Mouse (Mus musculus): ENCODE measurements at regions not wholly inside any gene's neighbourhood (a gene's known extent, or its start where the extent isn't known, plus 50 kb on each side); places are given as distances from the start of the nearest gene placed in this dataset.

DNA sequence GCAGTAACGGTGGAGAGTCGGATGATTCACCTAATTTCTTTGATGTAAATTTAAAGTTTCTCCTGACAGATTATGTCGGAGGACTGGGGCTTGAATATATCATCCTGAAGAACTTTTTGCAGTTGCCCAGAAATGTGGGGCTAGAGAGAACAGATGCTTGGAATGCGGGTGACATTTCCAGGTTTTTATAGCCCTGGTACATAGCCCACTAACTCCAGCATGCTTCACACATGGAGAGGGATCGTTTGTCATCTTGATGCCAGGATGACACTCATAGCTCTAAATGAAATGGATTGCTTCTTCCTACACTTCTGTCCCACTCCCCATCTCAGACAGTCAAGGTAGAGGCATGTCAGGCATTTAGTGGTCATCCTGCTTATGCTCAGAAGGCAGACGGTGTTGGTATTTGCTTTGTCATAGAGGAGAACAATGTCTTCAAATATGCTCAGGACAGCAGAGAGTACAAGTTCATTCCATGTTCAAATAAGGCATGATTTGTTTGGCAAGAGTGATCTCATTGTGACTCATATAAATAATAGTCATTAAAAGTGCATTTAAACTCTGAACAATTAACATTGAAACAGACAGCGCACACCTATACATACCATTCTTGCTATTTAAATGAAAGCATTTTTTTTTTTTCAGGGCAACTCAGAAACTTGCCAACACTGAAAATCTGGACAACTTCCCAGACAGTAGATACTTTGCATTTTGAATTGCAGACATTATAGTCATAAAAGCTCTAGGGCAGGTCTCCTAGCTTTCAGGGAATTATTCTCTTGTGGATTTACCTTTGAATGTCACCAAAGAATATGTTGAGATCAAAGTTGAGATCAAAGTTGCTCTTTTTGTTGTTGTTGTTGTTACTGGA, 171.7 kb upstream of the Ptbp2 start:
- no peaks in the 10 kb centered on the region for H3K27me3 ChIP-seq (ENCODE audit: control insufficient read depth, insufficient read depth, insufficient read length)
- H3K4me2 ChIP-seq (ENCODE audit: low read depth): peak overlapping the region; percentile 12
- no peak for TF ChIP-seq MYOD1 (IDR thresholded peaks at IDR 0.05; ENCODE audit: control insufficient read depth in 1 of 3, insufficient read length in 2 of 3, low read depth in 2 of 3)
- TF ChIP-seq SRF (IDR thresholded peaks at IDR 0.05; ENCODE audit: control insufficient read depth, insufficient read length, low read depth): no peak
- no peak for TF ChIP-seq E2F4 (IDR thresholded peaks at IDR 0.05; ENCODE audit: insufficient read depth)
- no peak for TF ChIP-seq CEBPB (IDR thresholded peaks at IDR 0.05; ENCODE audit: insufficient read depth, poor library complexity, severe bottlenecking)
- no peak for TF ChIP-seq REST (IDR thresholded peaks at IDR 0.05; ENCODE audit: insufficient read depth, insufficient read length)
- no peak for TF ChIP-seq POLR2A (IDR thresholded peaks at IDR 0.05; ENCODE audit: insufficient read length, low read depth)
- no peak for TF ChIP-seq MAX (IDR thresholded peaks at IDR 0.05; ENCODE audit: low read depth)
- no peak for TF ChIP-seq TCF3 (IDR thresholded peaks at IDR 0.05; ENCODE audit: insufficient read length, low read depth)
- no peak for TF ChIP-seq MYOG (IDR thresholded peaks at IDR 0.05; ENCODE audit: control insufficient read depth in 1 of 3, insufficient read depth in 1 of 3, insufficient read length in 2 of 3, low read depth in 2 of 3)
- no peak for TF ChIP-seq POLR2AphosphoS2 (IDR thresholded peaks at IDR 0.05; ENCODE audit: insufficient read length, low read depth)
- no peak for TF ChIP-seq TCF12 (IDR thresholded peaks at IDR 0.05; ENCODE audit: insufficient read depth, poor library complexity, severe bottlenecking)
- TF ChIP-seq USF1 (IDR thresholded peaks at IDR 0.05; ENCODE audit: low read depth): no peak
- no peak overlapping the region for H3K4me3 ChIP-seq
- no peaks in the 10 kb centered on the region for H3K36me3 ChIP-seq (ENCODE audit: control insufficient read depth, insufficient read depth)
- H3K79me2 ChIP-seq (ENCODE audit: control insufficient read depth, insufficient read depth): no peaks in the 10 kb centered on the region
- H3ac ChIP-seq (ENCODE audit: control insufficient read depth, insufficient read length): no peak overlapping the region

DNA sequence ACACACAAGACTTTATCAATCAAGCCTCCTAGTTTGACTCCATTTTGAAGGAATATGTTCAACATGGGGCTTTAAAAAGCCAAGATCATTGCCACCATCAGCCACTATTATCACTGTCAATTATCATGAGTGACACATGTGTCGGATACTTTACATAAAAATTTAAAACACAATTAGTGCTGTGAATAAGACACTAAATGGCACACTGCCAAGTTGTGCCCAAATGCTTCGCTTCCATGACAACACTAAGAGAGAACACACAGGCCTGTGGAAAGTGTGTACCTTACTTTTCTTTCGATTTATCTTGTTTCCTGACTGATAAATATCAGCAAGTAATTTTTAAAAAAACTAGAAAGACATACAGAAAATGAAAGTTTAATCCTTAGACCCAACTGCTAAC, 166.5 kb upstream of the Ptbp2 start:
- no peak overlapping the region for H3K4me3 ChIP-seq
- H3K36me3 ChIP-seq (ENCODE audit: control insufficient read depth, insufficient read depth): no peaks in the 10 kb centered on the region
- TF ChIP-seq USF1 (IDR thresholded peaks at IDR 0.05; ENCODE audit: low read depth): no peak
- no peak for TF ChIP-seq POLR2AphosphoS2 (IDR thresholded peaks at IDR 0.05; ENCODE audit: insufficient read length, low read depth)
- no peak for TF ChIP-seq MYOG (IDR thresholded peaks at IDR 0.05; ENCODE audit: control insufficient read depth in 1 of 3, insufficient read depth in 1 of 3, insufficient read length in 2 of 3, low read depth in 2 of 3)
- H3K4me2 ChIP-seq (ENCODE audit: low read depth): no peak overlapping the region
- no peaks in the 10 kb centered on the region for H3K79me2 ChIP-seq (ENCODE audit: control insufficient read depth, insufficient read depth)
- H3K27me3 ChIP-seq (ENCODE audit: control insufficient read depth, insufficient read depth, insufficient read length): no peaks in the 10 kb centered on the region
- no peak overlapping the region for H3ac ChIP-seq (ENCODE audit: control insufficient read depth, insufficient read length)

DNA sequence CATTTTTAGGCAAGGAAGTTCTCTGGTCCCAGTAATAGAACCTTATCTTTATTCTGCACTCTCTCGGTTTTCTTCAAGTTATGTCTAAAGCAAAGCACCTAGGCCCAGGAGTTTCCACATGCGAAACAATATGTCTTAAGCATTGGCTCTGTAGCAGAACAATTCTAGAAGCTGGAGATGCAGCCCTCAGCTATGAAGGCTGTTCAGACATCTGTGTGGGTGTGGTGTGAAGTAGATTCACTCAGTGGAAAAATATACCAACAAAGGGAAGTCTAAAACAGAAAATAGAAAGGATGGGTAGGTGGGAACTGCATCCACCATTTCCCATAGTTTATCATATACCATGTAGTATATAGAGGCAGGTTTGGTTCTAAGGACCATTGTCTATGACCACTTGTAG, 165.8 kb upstream of the Ptbp2 start:
- no peaks in the 10 kb centered on the region for H3K36me3 ChIP-seq (ENCODE audit: control insufficient read depth, insufficient read depth)
- H3K4me2 ChIP-seq (ENCODE audit: low read depth): no peak overlapping the region
- no peaks in the 10 kb centered on the region for H3K27me3 ChIP-seq (ENCODE audit: control insufficient read depth, insufficient read depth, insufficient read length)
- no peak overlapping the region for H3ac ChIP-seq (ENCODE audit: control insufficient read depth, insufficient read length)
- H3K4me3 ChIP-seq: no peak overlapping the region
- no peaks in the 10 kb centered on the region for H3K79me2 ChIP-seq (ENCODE audit: control insufficient read depth, insufficient read depth)
- no peak for TF ChIP-seq MAX (IDR thresholded peaks at IDR 0.05; ENCODE audit: low read depth)
- TF ChIP-seq USF1 (IDR thresholded peaks at IDR 0.05; ENCODE audit: low read depth): no peak
- TF ChIP-seq MYOD1 (IDR thresholded peaks at IDR 0.05; ENCODE audit: control insufficient read depth in 1 of 3, insufficient read length in 2 of 3, low read depth in 2 of 3): no peak
- no peak for TF ChIP-seq TCF3 (IDR thresholded peaks at IDR 0.05; ENCODE audit: insufficient read length, low read depth)
- no peak for TF ChIP-seq POLR2A (IDR thresholded peaks at IDR 0.05; ENCODE audit: insufficient read length, low read depth)
- no peak for TF ChIP-seq TCF12 (IDR thresholded peaks at IDR 0.05; ENCODE audit: insufficient read depth, poor library complexity, severe bottlenecking)
- no peak for TF ChIP-seq POLR2AphosphoS2 (IDR thresholded peaks at IDR 0.05; ENCODE audit: insufficient read length, low read depth)
- no peak for TF ChIP-seq MYOG (IDR thresholded peaks at IDR 0.05; ENCODE audit: control insufficient read depth in 1 of 3, insufficient read depth in 1 of 3, insufficient read length in 2 of 3, low read depth in 2 of 3)
- no peak for TF ChIP-seq REST (IDR thresholded peaks at IDR 0.05; ENCODE audit: insufficient read depth, insufficient read length)
- no peak for TF ChIP-seq E2F4 (IDR thresholded peaks at IDR 0.05; ENCODE audit: insufficient read depth)
- TF ChIP-seq SRF (IDR thresholded peaks at IDR 0.05; ENCODE audit: control insufficient read depth, insufficient read length, low read depth): no peak
- no peak for TF ChIP-seq CEBPB (IDR thresholded peaks at IDR 0.05; ENCODE audit: insufficient read depth, poor library complexity, severe bottlenecking)

DNA sequence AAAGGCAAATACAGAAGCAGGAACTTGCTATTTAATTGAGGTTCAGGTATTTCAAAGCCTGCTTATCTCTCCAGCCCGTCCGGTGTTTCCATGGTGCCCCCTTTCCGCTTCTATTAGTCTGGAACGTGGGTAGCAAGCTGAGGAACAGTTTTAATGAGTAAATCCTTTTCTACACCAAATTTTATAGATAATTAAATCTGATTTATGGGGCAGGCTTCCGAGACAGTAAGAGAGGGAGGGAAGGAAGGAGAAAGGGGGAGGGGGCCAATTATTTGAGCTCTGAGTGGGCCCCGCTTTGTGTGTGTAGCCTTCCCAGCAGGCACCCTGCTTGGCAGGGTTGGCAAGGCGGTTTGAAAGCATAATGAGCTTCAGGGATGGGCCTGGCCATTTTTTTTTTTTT, 165.4 kb upstream of the Ptbp2 start:
- Histone ChIP-seq H3K4me2 (ENCODE audit: low read depth) (no peak overlapping the region), H3K27me3 (ENCODE audit: control insufficient read depth, insufficient read depth, insufficient read length) (no peaks in the 10 kb centered on the region), H3ac (ENCODE audit: control insufficient read depth, insufficient read length) (no peak overlapping the region), H3K79me2 (ENCODE audit: control insufficient read depth, insufficient read depth) (no peaks in the 10 kb centered on the region), H3K36me3 (ENCODE audit: control insufficient read depth, insufficient read depth) (no peaks in the 10 kb centered on the region), H3K4me3 (no peak overlapping the region)
- TF ChIP-seq MAX (IDR thresholded peaks at IDR 0.05; ENCODE audit: low read depth): no peak
- TF ChIP-seq POLR2AphosphoS2 (IDR thresholded peaks at IDR 0.05; ENCODE audit: insufficient read length, low read depth): no peak
- TF ChIP-seq TCF12 (IDR thresholded peaks at IDR 0.05; ENCODE audit: insufficient read depth, poor library complexity, severe bottlenecking): no peak
- TF ChIP-seq MYOG (IDR thresholded peaks at IDR 0.05; ENCODE audit: control insufficient read depth in 1 of 3, insufficient read depth in 1 of 3, insufficient read length in 2 of 3, low read depth in 2 of 3): no peak
- no peak for TF ChIP-seq E2F4 (IDR thresholded peaks at IDR 0.05; ENCODE audit: insufficient read depth)
- TF ChIP-seq MYOD1 (IDR thresholded peaks at IDR 0.05; ENCODE audit: control insufficient read depth in 1 of 3, insufficient read length in 2 of 3, low read depth in 2 of 3): no peak
- no peak for TF ChIP-seq TCF3 (IDR thresholded peaks at IDR 0.05; ENCODE audit: insufficient read length, low read depth)
- no peak for TF ChIP-seq SRF (IDR thresholded peaks at IDR 0.05; ENCODE audit: control insufficient read depth, insufficient read length, low read depth)
- TF ChIP-seq USF1 (IDR thresholded peaks at IDR 0.05; ENCODE audit: low read depth): no peak
- no peak for TF ChIP-seq REST (IDR thresholded peaks at IDR 0.05; ENCODE audit: insufficient read depth, insufficient read length)
- TF ChIP-seq POLR2A (IDR thresholded peaks at IDR 0.05; ENCODE audit: insufficient read length, low read depth): no peak
- no peak for TF ChIP-seq CEBPB (IDR thresholded peaks at IDR 0.05; ENCODE audit: insufficient read depth, poor library complexity, severe bottlenecking)
